Mouse (Mus musculus) cerebellum, adult (tissue): ENCODE data around the gene Hba-a2.
"Not testable (repeated sequence)": the region's sequence is repeated elsewhere in the genome, so short reads cannot be mapped to it uniquely, and the experiment has no call there.

ENCODE experiments used
- ATAC-seq: cut with Nextera tagmentation; 2 replicates; pipeline ENCODE4 v1.9.2; 2017; ENCODE audit warnings: mild to moderate bottlenecking, moderate library complexity, mixed read lengths; ENCODE audit not compliant: insufficient number of reproducible peaks, low FRiP score, low TSS enrichment

Hba-a2 gene

DNA sequence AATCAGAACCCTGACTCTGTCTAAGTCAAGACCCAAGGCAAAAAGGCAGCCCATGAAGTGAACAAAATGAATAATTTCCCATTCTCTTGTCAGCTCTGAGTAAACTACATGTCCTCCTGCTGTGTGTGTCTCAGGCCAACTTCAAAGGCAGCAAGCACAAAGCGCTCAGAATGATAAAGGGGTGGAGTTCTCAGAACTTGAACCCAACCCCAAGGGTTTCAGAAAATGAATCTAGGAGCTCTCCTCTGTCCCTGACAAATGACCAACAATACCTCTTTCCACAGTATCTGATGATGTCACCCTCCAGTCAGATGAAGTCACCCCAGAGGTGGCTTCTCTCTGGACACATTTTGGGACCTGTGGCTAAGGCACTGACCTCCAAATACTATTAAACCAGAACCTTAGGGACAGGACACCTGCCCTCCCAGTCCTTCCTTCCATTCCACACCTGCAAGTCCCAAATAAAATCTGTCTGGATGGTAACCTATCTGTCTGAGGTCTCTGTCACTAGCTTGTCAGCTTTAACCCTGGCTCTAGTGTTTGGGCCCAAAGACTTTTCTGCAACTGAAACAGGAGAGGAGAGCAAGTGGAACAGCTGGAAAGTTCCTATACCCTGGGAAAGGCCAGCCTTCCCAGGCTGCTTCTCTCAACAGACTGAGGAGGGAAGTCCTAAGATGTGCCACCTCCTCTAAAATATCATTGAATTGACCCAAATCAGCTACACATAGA lies 14.7 kb upstream of the Hba-a2 start:
- ATAC-seq, result no peak

- ATAC-seq, result not testable (repeated sequence)
These were observed 13.1 kb upstream of the Hba-a2 start, which contains the start of gene Hba-a1 for GRCm38 (mm10) chr11:32283091-32283777. Hba-a1 (plus strand) TSS chr11:32283511.

DNA sequence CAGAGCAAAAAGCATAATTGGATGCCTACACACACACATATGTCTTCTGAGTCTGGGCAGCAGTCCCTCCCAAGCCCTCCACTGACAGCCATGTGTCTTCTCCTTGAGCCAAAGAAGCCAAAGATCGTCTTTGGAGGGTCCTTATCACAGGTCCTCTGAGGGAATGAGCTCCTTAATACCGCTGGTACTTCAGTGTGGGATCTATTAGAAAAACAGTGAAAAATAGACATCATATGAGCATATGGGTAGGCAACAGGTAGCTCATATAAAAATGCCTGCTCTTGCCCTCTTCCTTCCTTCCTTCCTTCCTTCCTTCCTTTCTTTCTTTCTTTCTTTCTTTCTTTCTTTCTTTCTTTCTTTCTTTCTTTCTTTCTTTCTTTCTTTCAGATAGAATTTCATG lies 11.7 kb upstream of the Hba-a2 start:
- ATAC-seq, result not testable (repeated sequence)

GRCm38 (mm10) chr11:32285031-32285775 lies 11.1 kb upstream of the Hba-a2 start:
- no peak for ATAC-seq

DNA sequence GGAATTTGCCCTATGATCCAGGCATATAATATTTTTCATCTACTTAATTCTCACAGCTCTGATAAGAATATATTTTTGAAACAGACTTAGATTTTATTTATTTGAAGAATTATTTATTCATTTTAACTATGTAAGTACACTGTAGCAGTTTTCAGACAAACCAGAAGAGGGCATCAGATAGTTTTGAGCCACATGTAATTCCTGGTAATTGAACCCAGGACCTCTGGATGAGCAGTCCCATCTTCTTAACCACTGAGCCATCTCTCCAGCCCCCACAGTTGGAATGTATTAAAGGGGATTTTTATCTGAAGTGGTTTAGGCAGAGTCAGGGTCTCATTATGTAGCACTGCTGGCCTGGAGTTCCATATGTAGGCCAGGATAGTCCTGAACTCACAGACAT lies 10.4 kb upstream of the Hba-a2 start:
- not testable (repeated sequence) for ATAC-seq

DNA sequence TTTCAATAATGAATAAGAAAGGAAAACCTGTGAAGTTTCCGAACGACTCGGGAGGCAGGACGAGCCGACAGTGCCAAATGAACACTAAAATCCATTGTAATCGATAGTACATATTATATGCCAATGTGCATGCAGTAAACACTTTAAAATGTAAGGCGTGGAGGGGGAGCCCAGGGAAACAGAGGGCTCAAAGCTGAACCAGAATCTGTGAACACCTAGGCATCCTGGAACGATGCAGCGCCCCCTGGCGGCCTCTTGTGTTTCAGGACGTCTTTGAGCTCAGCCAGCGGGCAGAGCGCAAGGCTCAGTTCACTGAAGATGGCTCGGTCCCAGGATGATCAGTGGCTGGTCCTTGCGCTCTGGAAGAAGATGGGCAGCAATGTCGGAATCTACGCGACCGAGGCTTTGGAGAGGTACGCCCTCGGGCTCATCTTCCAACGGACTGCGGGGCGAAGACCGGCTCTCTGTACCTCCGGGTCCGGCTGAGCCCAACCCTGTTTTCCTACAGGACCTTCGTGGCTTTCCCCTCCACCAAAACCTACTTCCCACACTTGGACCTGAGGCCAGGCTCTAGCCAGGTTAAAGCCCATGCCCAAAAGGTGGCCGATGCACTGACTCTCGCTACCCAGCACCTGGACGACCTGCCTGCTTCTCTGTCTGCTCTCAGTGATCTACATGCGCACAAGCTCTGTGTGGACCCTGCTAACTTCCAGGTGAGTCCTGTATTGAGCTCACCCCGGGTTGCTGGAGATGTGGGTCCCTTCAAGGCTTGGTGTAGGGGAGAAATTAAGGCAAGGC lies 9.4 kb upstream of the Hba-a2 start, which contains the start of gene Hbq1b:
Hbq1b (plus strand) TSS at position 271 of the 798 bp plus-strand sequence.
- peak; percentile 82 for ATAC-seq

- no peak for ATAC-seq
These were observed 8.8 kb upstream of the Hba-a2 start for GRCm38 (mm10) chr11:32287493-32287825.

DNA sequence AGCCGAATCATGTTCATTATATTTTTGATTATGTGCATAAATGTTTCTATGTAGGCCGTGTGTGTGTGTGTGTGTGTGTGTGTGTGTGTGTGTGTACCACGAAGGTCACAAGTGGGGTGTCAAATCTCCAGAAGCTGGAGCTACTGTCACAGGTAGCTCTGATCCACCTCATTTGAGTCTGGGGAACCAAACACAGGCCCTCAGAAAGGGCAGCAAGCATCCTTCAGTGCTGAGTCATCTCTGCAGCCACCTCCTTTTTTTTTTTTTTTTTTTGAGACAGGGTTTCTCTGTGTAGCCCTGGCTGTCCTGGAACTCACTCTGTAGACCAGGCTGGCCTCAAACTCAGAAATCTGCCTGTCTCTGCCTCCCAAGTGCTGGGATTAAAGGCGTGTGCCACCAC lies 3.5 kb upstream of the Hba-a2 start:
- ATAC-seq, result not testable (repeated sequence)

- ATAC-seq, result not testable (repeated sequence)
These were observed 2.8 kb upstream of the Hba-a2 start for GRCm38 (mm10) chr11:32293479-32293878.

DNA sequence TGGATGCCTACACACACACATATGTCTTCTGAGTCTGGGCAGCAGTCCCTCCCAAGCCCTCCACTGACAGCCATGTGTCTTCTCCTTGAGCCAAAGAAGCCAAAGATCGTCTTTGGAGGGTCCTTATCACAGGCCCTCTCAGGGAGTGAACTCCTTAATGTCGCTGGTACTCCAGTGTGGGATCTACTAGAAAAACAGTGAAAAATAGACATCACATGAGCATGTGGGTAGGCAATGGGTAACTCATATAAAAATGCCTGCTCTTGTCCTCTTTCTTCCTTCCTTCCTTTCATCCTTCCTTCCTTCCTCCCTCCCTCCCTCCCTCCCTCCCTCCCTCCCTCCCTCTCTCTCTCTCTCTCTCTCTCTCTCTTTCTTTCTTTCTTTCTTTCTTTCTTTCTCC lies 1.1 kb downstream of the Hba-a2 start:
- not testable (repeated sequence) for ATAC-seq

GRCm38 (mm10) chr11:32297866-32298531 lies 1.7 kb downstream of the Hba-a2 start:
- ATAC-seq, result no peak

- ATAC-seq, result no peak
These were observed 2.2 kb downstream of the Hba-a2 start for GRCm38 (mm10) chr11:32298532-32298918.

DNA sequence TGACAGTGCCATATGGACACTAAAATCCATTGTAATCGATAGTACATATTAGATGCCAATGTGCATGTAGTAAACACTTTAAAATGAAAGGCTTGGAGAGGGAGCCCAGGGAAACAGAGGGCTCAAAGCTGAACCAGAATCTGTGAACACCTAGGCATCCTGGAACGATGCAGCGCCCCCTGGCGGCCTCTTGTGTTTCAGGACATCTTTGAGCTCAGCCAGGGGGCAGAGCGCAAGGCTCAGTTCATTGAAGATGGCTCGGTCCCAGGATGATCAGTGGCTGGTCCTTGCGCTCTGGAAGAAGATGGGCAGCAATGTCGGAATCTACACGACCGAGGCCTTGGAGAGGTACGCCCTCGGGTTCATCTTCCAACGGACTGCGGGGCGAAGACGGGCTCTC lies 3.6 kb downstream of the Hba-a2 start, which contains the start of gene Hbq1a:
Hbq1a (plus strand) TSS at position 205 of the 400 bp plus-strand sequence.
- ATAC-seq, result peak; percentile 81

GRCm38 (mm10) chr11:32300279-32301267 lies 4.3 kb downstream of the Hba-a2 start:
- ATAC-seq, result 0 out of 2 replicates have a peak, but pooled peaks have one; percentile 2

- no peak for ATAC-seq
These were observed 5.2 kb downstream of the Hba-a2 start for GRCm38 (mm10) chr11:32301506-32301905.

GRCm38 (mm10) chr11:32302824-32303419 lies 6.6 kb downstream of the Hba-a2 start:
- ATAC-seq, result no peak

GRCm38 (mm10) chr11:32303455-32303854 lies 7.2 kb downstream of the Hba-a2 start:
- no peak for ATAC-seq

GRCm38 (mm10) chr11:32307006-32307405 lies 10.7 kb downstream of the Hba-a2 start:
- ATAC-seq, result no peak
